Mouse (Mus musculus): ENCODE results near the gene Spa17.

The Spa17 gene

GRCm38 (mm10) chr9:37616770-37617169 is 3.2 kb upstream of the Spa17 start:
- DNase-seq (ENCODE audit: low spot score), result no peak

GRCm38 (mm10) chr9:37615220-37615619 is 1.7 kb upstream of the Spa17 start:
- no peak for DNase-seq (ENCODE audit: low spot score)

- no peak for DNase-seq (ENCODE audit: low spot score)
These were observed 794 bp upstream of the Spa17 start for GRCm38 (mm10) chr9:37614316-37614715.

- DNase-seq (ENCODE audit: low spot score), result no peak
These were observed 374 bp upstream of the Spa17 start for GRCm38 (mm10) chr9:37613911-37614280.

GRCm38 (mm10) chr9:37609558-37609957 is 4.0 kb downstream of the Spa17 start:
- no peak for DNase-seq (ENCODE audit: low spot score)

GRCm38 (mm10) chr9:37605089-37605488 is 8.4 kb downstream of the Spa17 start:
- no peak for DNase-seq (ENCODE audit: low spot score)

GRCm38 (mm10) chr9:37600538-37601205 is 12.8 kb downstream of the Spa17 start:
- no peak for DNase-seq (ENCODE audit: low spot score)

GRCm38 (mm10) chr9:37598637-37599036 is 14.9 kb downstream of the Spa17 start:
- no peak for DNase-seq (ENCODE audit: low spot score)

GRCm38 (mm10) chr9:37595570-37595969 is 18.0 kb downstream of the Spa17 start:
- DNase-seq (ENCODE audit: low spot score), result no peak

- DNase-seq (ENCODE audit: low spot score), result no peak
These were observed 19.8 kb downstream of the Spa17 start for GRCm38 (mm10) chr9:37593690-37594089.

- DNase-seq (ENCODE audit: low spot score), result no peak
These were observed 20.9 kb downstream of the Spa17 start for GRCm38 (mm10) chr9:37592633-37593032.

- DNase-seq (ENCODE audit: low spot score), result no peak
These were observed 21.5 kb downstream of the Spa17 start for GRCm38 (mm10) chr9:37592025-37592424.

- DNase-seq (ENCODE audit: low spot score), result no peak
These were observed 23.1 kb downstream of the Spa17 start for GRCm38 (mm10) chr9:37590381-37590780.

- no peak for DNase-seq (ENCODE audit: low spot score)
These were observed 26.8 kb downstream of the Spa17 start for GRCm38 (mm10) chr9:37586718-37587117.

- DNase-seq (ENCODE audit: low spot score), result no peak
These were observed 29.9 kb downstream of the Spa17 start for GRCm38 (mm10) chr9:37583594-37583993.

GRCm38 (mm10) chr9:37576436-37576930 is 37.0 kb downstream of the Spa17 start:
- DNase-seq (ENCODE audit: low spot score), result peak; percentile 13

- no peak for DNase-seq (ENCODE audit: low spot score)
These were observed 41.2 kb downstream of the Spa17 start for GRCm38 (mm10) chr9:37572204-37572876.

- no peak for DNase-seq (ENCODE audit: low spot score)
These were observed 44.2 kb downstream of the Spa17 start for GRCm38 (mm10) chr9:37569231-37569835.

- DNase-seq (ENCODE audit: low spot score), result no peak
These were observed 44.8 kb downstream of the Spa17 start for GRCm38 (mm10) chr9:37568605-37569214.

GRCm38 (mm10) chr9:37567892-37568604 is 45.5 kb downstream of the Spa17 start:
- no peak for DNase-seq (ENCODE audit: low spot score)

- no peak for DNase-seq (ENCODE audit: low spot score)
These were observed 46.1 kb downstream of the Spa17 start for GRCm38 (mm10) chr9:37567454-37567853.

GRCm38 (mm10) chr9:37567019-37567418 is 46.5 kb downstream of the Spa17 start:
- DNase-seq (ENCODE audit: low spot score), result no peak
